Mouse (Mus musculus): Measurements from ENCODE around the gene Cbln4. TPM values are rescaled to one million over a fixed set of nuclear protein-coding genes. Genes with fewer than 3 reads are reported as not detected.
A peak's percentile ranks its signal among the peaks of the same experiment; 100 is the strongest.

Cbln4 gene
- 4.5 and 4.9 TPM in 2 replicates for polyA plus RNA-seq (2015; fragmentation: Nextera tagmentation; extraction: Ambion mirVana)

DNA sequence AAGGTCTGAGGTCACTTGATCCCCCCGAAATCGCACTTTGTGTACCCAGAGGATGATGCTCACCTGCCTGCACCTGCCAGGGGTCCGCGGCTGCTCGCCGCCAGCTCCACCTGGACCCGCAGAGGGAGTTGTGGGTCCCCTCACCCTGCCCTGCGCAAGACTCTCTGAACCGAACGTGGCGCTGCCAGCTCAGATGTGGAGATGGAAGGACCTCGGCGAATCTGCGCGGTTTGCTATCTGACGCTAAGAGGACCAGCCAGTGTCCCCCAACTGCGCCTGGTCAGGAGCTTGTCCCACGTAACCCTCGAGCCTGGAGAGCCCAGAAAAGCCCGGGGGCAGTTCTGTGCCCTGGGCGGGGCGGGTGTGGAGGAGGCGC lies at the start of gene Cbln4:
Gene Cbln4, minus strand, starts transcription at position 232 of the 376 bp plus-strand sequence.
- Histone ChIP-seq H3K9me3 (ENCODE audit: low read length) (no peaks in the 10 kb centered on the region), H3K9ac (replicated peaks; ENCODE audit: low read length) (no peak within 1 kb of the TSS), H3K27me3 (ENCODE audit: insufficient read depth, low read length) (peaks cover 35% of the 10 kb centered on the region), H3K27ac (ENCODE audit: low read length) (no peak within 1 kb of the TSS), H3K36me3 (ENCODE audit: insufficient read depth, low read length) (no peaks in the 10 kb centered on the region), H3K4me3 (ENCODE audit: low read length) (peak within 1 kb of the TSS; percentile 33), H3K4me1 (ENCODE audit: insufficient read depth, low read length) (peaks cover 16% of the 10 kb centered on the region), H3K4me2 (replicated peaks; ENCODE audit: low read depth, low read length) (peak within 1 kb of the TSS; percentile 53)
- 1% methylated on average over 23 of the region's 23 CpGs for WGBS
- no peak for ATAC-seq (ENCODE audit: low FRiP score, low TSS enrichment)

- Histone ChIP-seq H3K27ac (ENCODE audit: low read length) (no peak overlapping the region), H3K4me3 (ENCODE audit: low read length) (no peak overlapping the region), H3K4me2 (replicated peaks; ENCODE audit: low read depth, low read length) (no peak overlapping the region), H3K36me3 (ENCODE audit: insufficient read depth, low read length) (no peaks in the 10 kb centered on the region), H3K27me3 (ENCODE audit: insufficient read depth, low read length) (no peaks in the 10 kb centered on the region), H3K9ac (replicated peaks; ENCODE audit: low read length) (no peak overlapping the region), H3K9me3 (ENCODE audit: low read length) (no peaks in the 10 kb centered on the region), H3K4me1 (ENCODE audit: insufficient read depth, low read length) (no peaks in the 10 kb centered on the region)
- no peak for ATAC-seq (ENCODE audit: low FRiP score, low TSS enrichment)
- WGBS, result 72% methylated on average over 3 of the region's 3 CpGs
Observed at GRCm38 (mm10) chr2:172078596-172078995, 35.3 kb upstream of the Cbln4 start.

DNA sequence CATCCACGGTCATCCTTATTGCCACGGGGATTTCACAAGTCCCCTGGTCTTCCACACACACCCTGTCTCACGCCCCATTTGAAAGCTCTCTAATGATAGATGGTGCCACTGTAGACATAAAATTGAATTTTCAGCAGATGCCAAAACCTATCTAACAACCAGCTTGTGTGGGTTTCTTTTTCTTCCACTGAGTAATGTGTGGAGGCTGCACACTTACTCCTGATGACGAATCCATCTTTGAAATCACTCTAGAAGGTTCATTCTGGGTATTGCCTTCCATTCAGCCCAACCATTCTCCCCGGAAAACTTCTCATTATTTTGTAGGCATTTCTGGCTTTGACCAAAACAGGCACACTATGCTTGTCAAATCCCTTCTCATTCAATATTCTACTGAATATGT lies 33.0 kb upstream of the Cbln4 start:
- H3K9ac ChIP-seq (replicated peaks; ENCODE audit: low read length), result no peak overlapping the region
- H3K9me3 ChIP-seq (ENCODE audit: low read length), result no peaks in the 10 kb centered on the region
- H3K4me3 ChIP-seq (ENCODE audit: low read length), result no peak overlapping the region
- H3K27me3 ChIP-seq (ENCODE audit: insufficient read depth, low read length), result no peaks in the 10 kb centered on the region
- H3K4me1 ChIP-seq (ENCODE audit: insufficient read depth, low read length), result no peaks in the 10 kb centered on the region
- no peak overlapping the region for H3K27ac ChIP-seq (ENCODE audit: low read length)
- no peaks in the 10 kb centered on the region for H3K36me3 ChIP-seq (ENCODE audit: insufficient read depth, low read length)
- no peak for ATAC-seq (ENCODE audit: low FRiP score, low TSS enrichment)
- WGBS, result 86% methylated on average over 5 of the region's 5 CpGs
- H3K4me2 ChIP-seq (replicated peaks; ENCODE audit: low read depth, low read length), result no peak overlapping the region

GRCm38 (mm10) chr2:172062876-172063275 lies 19.6 kb upstream of the Cbln4 start:
- Histone ChIP-seq H3K27ac (ENCODE audit: low read length) (no peak overlapping the region), H3K36me3 (ENCODE audit: insufficient read depth, low read length) (no peaks in the 10 kb centered on the region), H3K9me3 (ENCODE audit: low read length) (0 out of 2 replicates have a peak, but pooled peaks cover 3% of the 10 kb centered on the region), H3K27me3 (ENCODE audit: insufficient read depth, low read length) (no peaks in the 10 kb centered on the region), H3K4me2 (replicated peaks; ENCODE audit: low read depth, low read length) (no peak overlapping the region), H3K4me1 (ENCODE audit: insufficient read depth, low read length) (no peaks in the 10 kb centered on the region), H3K4me3 (ENCODE audit: low read length) (no peak overlapping the region), H3K9ac (replicated peaks; ENCODE audit: low read length) (no peak overlapping the region)
- WGBS, result 86% methylated on average over 7 of the region's 7 CpGs
- ATAC-seq (ENCODE audit: low FRiP score, low TSS enrichment), result no peak

DNA sequence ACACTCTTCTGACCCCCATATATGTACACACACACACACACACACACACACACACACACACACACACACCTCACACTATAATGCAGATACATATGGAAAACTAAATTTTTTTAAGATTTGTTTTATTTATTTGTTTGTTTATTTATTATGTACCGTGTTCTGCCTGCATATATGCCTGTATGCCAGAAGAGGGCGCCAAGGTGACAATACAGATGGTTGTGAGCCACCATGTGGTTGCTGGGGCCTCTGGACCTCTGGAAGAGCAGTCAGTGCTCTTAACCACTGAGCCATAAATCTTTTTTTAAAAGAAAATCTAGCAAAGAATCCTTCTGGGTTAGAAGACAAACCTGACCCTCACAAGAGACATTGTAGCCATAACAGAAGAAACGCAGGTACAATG lies 16.5 kb upstream of the Cbln4 start:
- Histone ChIP-seq H3K9me3 (ENCODE audit: low read length) (no peaks in the 10 kb centered on the region), H3K4me3 (ENCODE audit: low read length) (no peak overlapping the region), H3K9ac (replicated peaks; ENCODE audit: low read length) (no peak overlapping the region), H3K4me1 (ENCODE audit: insufficient read depth, low read length) (no peaks in the 10 kb centered on the region), H3K4me2 (replicated peaks; ENCODE audit: low read depth, low read length) (no peak overlapping the region), H3K27ac (ENCODE audit: low read length) (no peak overlapping the region), H3K36me3 (ENCODE audit: insufficient read depth, low read length) (no peaks in the 10 kb centered on the region), H3K27me3 (ENCODE audit: insufficient read depth, low read length) (no peaks in the 10 kb centered on the region)
- WGBS, result 63% methylated on average over 3 of the region's 3 CpGs
- ATAC-seq (ENCODE audit: low FRiP score, low TSS enrichment), result no peak

DNA sequence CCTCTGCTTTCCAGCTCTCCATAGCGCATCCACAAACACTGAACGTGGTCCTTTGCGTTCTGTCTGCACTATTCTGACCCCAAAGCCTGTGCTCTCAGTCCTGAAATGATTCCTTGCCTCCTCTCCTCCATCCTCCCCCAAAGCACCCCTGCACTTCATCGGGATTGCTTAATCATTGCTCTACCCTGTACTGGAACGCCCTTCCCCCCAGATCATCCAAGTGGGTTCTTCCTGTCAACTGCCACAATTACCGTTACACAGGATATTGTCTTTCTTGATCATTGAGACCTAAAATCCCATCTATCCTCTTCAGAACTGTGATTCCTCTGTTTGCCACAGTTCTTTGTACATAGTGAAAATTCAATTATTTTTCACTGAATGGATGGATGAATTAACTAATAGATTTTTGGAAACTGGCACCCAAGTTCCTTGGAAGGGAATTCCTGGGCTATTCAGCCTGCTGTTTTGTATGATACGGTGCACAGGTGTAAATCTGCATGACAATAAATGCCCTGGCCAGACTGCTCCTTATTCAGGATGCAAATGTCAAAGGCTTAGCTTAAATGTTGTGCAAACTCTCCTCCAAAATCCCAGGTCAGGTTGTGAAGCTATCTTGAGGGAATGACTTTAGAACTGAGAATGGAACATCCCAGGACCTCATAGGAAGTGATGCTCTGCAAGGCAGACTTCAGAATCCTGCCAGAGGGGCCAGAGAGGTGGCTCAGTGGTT lies 15.8 kb upstream of the Cbln4 start:
- ATAC-seq (ENCODE audit: low FRiP score, low TSS enrichment), result no peak
- Histone ChIP-seq H3K36me3 (ENCODE audit: insufficient read depth, low read length) (no peaks in the 10 kb centered on the region), H3K27ac (ENCODE audit: low read length) (no peak overlapping the region), H3K4me2 (replicated peaks; ENCODE audit: low read depth, low read length) (no peak overlapping the region), H3K9me3 (ENCODE audit: low read length) (no peaks in the 10 kb centered on the region), H3K9ac (replicated peaks; ENCODE audit: low read length) (no peak overlapping the region), H3K4me3 (ENCODE audit: low read length) (no peak overlapping the region), H3K4me1 (ENCODE audit: insufficient read depth, low read length) (no peaks in the 10 kb centered on the region), H3K27me3 (ENCODE audit: insufficient read depth, low read length) (no peaks in the 10 kb centered on the region)
- 67% methylated on average over 7 of the region's 7 CpGs for WGBS

DNA sequence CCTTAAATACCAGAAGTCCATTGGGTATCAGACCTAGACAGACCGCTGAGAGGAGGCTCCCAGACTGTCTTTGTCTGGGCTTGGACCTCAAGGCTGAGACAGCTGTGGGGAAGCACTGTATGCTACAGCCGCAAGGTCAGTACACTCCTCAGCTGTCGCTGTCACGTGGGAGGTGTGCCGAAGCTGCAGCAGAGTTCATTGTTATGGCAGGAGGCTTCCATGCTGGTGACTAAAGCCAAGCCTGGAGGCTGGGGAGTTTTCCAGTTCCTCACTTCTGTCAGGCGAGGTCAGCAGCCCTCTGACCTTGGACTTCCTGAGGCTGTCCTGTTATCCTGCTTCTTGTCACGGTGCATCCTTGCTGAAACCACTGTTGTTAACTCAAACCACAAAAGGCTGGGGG lies 2.7 kb upstream of the Cbln4 start:
- Histone ChIP-seq H3K9me3 (ENCODE audit: low read length) (no peaks in the 10 kb centered on the region), H3K9ac (replicated peaks; ENCODE audit: low read length) (no peak overlapping the region), H3K36me3 (ENCODE audit: insufficient read depth, low read length) (no peaks in the 10 kb centered on the region), H3K4me2 (replicated peaks; ENCODE audit: low read depth, low read length) (no peak overlapping the region), H3K4me1 (ENCODE audit: insufficient read depth, low read length) (peaks cover 16% of the 10 kb centered on the region), H3K27ac (ENCODE audit: low read length) (no peak overlapping the region), H3K27me3 (ENCODE audit: insufficient read depth, low read length) (peaks cover 34% of the 10 kb centered on the region), H3K4me3 (ENCODE audit: low read length) (no peak overlapping the region)
- 22% methylated on average over 7 of the region's 7 CpGs for WGBS
- peak; percentile 53; the same call in 1 of the 2 replicates for ATAC-seq (ENCODE audit: low FRiP score, low TSS enrichment)

GRCm38 (mm10) chr2:172042607-172043234 lies 545 bp downstream of the Cbln4 start:
- Histone ChIP-seq H3K9ac (replicated peaks; ENCODE audit: low read length) (no peak overlapping the region), H3K27ac (ENCODE audit: low read length) (no peak overlapping the region), H3K4me1 (ENCODE audit: insufficient read depth, low read length) (peaks cover 16% of the 10 kb centered on the region), H3K27me3 (ENCODE audit: insufficient read depth, low read length) (peaks cover 35% of the 10 kb centered on the region), H3K36me3 (ENCODE audit: insufficient read depth, low read length) (no peaks in the 10 kb centered on the region), H3K4me2 (replicated peaks; ENCODE audit: low read depth, low read length) (peak overlapping the region; percentile 53), H3K4me3 (ENCODE audit: low read length) (peak overlapping the region; percentile 33), H3K9me3 (ENCODE audit: low read length) (no peaks in the 10 kb centered on the region)
- under 1% methylated on average over 46 of the region's 46 CpGs for WGBS
- peak; percentile 47 for ATAC-seq (ENCODE audit: low FRiP score, low TSS enrichment)

- H3K9ac ChIP-seq (replicated peaks; ENCODE audit: low read length), result no peak overlapping the region
- H3K36me3 ChIP-seq (ENCODE audit: insufficient read depth, low read length), result no peaks in the 10 kb centered on the region
- peak; percentile 90 for ATAC-seq (ENCODE audit: low FRiP score, low TSS enrichment)
- under 1% methylated on average over 34 of the region's 34 CpGs for WGBS
- peak overlapping the region; percentile 33 for H3K4me3 ChIP-seq (ENCODE audit: low read length)
- peaks cover 16% of the 10 kb centered on the region for H3K4me1 ChIP-seq (ENCODE audit: insufficient read depth, low read length)
- no peaks in the 10 kb centered on the region for H3K9me3 ChIP-seq (ENCODE audit: low read length)
- H3K27ac ChIP-seq (ENCODE audit: low read length), result no peak overlapping the region
- peak overlapping the region; percentile 53 for H3K4me2 ChIP-seq (replicated peaks; ENCODE audit: low read depth, low read length)
- H3K27me3 ChIP-seq (ENCODE audit: insufficient read depth, low read length), result peaks cover 35% of the 10 kb centered on the region
Observed at GRCm38 (mm10) chr2:172042125-172042524, 1.1 kb downstream of the Cbln4 start.

- WGBS, result 60% methylated on average over 10 of the region's 10 CpGs
- Histone ChIP-seq H3K27ac (ENCODE audit: low read length) (no peak overlapping the region), H3K9ac (replicated peaks; ENCODE audit: low read length) (no peak overlapping the region), H3K27me3 (ENCODE audit: insufficient read depth, low read length) (peaks cover 35% of the 10 kb centered on the region), H3K9me3 (ENCODE audit: low read length) (no peaks in the 10 kb centered on the region), H3K36me3 (ENCODE audit: insufficient read depth, low read length) (no peaks in the 10 kb centered on the region), H3K4me1 (ENCODE audit: insufficient read depth, low read length) (peaks cover 12% of the 10 kb centered on the region), H3K4me3 (ENCODE audit: low read length) (no peak overlapping the region), H3K4me2 (replicated peaks; ENCODE audit: low read depth, low read length) (no peak overlapping the region)
- no peak for ATAC-seq (ENCODE audit: low FRiP score, low TSS enrichment)
Observed at GRCm38 (mm10) chr2:172040859-172041258, 2.4 kb downstream of the Cbln4 start.
